Mouse (Mus musculus): Measurements from ENCODE around the gene Tgfbr2.

- TF ChIP-seq CTCF (IDR thresholded peaks at IDR 0.05; ENCODE audit: low read depth) (no peak), EP300 (IDR thresholded peaks at IDR 0.05; ENCODE audit: low read depth) (no peak)
Measured at GRCm38 (mm10) chr9:116192253-116192652, 17.1 kb upstream of the Tgfbr2 start.

Measured in liver, embryonic 14.5 days (tissue).